Mouse (Mus musculus) midbrain, embryonic 13.5 days (tissue): Measurements from ENCODE around the gene Lingo4. TPM values are rescaled to one million over a fixed set of nuclear protein-coding genes. Genes with fewer than 3 reads are reported as not detected.

Experiments used
- ATAC-seq: fragments of 200-750 bp; cut with Nextera tagmentation; 2 replicates; pipeline ENCODE4 v1.8.0; 2017; ENCODE audit warnings: mild to moderate bottlenecking, moderate TSS enrichment, moderate library complexity
- H3K27ac ChIP-seq: fragments of 300-500 bp; sonication (generic); 2 replicates; pipeline ENCODE4 v1.5.1; 2015; ENCODE audit warnings: inconsistent platforms, mild to moderate bottlenecking, moderate library complexity
- H3K27me3 ChIP-seq: fragments of 300-500 bp; sonication (generic); 2 replicates; pipeline ENCODE4 v1.6.1; 2015; ENCODE audit warnings: mild to moderate bottlenecking, inconsistent platforms
- H3K36me3 ChIP-seq: fragments of 300-500 bp; sonication (generic); 2 replicates; pipeline ENCODE4 v1.6.1; 2015; ENCODE audit warnings: mild to moderate bottlenecking, inconsistent platforms
- H3K4me1 ChIP-seq: fragments of 300-500 bp; sonication (generic); replicated peaks from 2 replicates; pipeline ENCODE4 v1.6.1; 2015; ENCODE audit warnings: inconsistent platforms
- H3K4me2 ChIP-seq: fragments of 300-500 bp; sonication (generic); replicated peaks from 2 replicates; pipeline ENCODE4 v1.6.1; 2015; ENCODE audit warnings: moderate library complexity, mild to moderate bottlenecking, inconsistent platforms
- H3K4me3 ChIP-seq: fragments of 300-500 bp; sonication (generic); replicated peaks from 2 replicates; pipeline ENCODE4 v1.5.1; 2015; ENCODE audit warnings: mild to moderate bottlenecking, inconsistent platforms
- H3K9ac ChIP-seq: fragments of 300-500 bp; sonication (generic); replicated peaks from 2 replicates; pipeline ENCODE4 v1.6.1; 2015; ENCODE audit warnings: mild to moderate bottlenecking, inconsistent platforms
- H3K9me3 ChIP-seq: fragments of 300-500 bp; sonication (generic); 2 replicates; pipeline ENCODE4 v1.6.1; 2016; ENCODE audit warnings: mild to moderate bottlenecking, inconsistent platforms
- WGBS: fragments of 180-500 bp; shearing (Covaris S2); methylation state at CpG from one replicate; pipeline ENCODE4 v1.1.7; 2015; 5-methylcytosine and 5-hydroxymethylcytosine counted together
- polyA plus RNA-seq: library from polyadenylated mRNA; unstranded; fragments of >200 nt; fragmentation: Nextera tagmentation; extraction: Ambion mirVana; gene quantifications from 2 replicates; pipeline ENCODE4 v1.2.1, GENCODE M21; 2015

The Lingo4 gene
- polyA plus RNA-seq, 1 experiment from 2014 or later, result 0.83 TPM

- no peak overlapping the region for H3K4me2 ChIP-seq
- H3K4me3 ChIP-seq, result no peak overlapping the region
- 92% methylated on average over 16 of the region's 16 CpGs for WGBS
- no peak overlapping the region for H3K27ac ChIP-seq
- no peaks in the 10 kb centered on the region for H3K4me1 ChIP-seq
- no peaks in the 10 kb centered on the region for H3K27me3 ChIP-seq
- H3K36me3 ChIP-seq, result no peaks in the 10 kb centered on the region
- no peaks in the 10 kb centered on the region for H3K9me3 ChIP-seq
- no peak for ATAC-seq
- H3K9ac ChIP-seq, result no peak overlapping the region
Observed at GRCm38 (mm10) chr3:94389420-94389819, 8.9 kb upstream of the Lingo4 start.

- no peaks in the 10 kb centered on the region for H3K4me1 ChIP-seq
- no peak overlapping the region for H3K9ac ChIP-seq
- 86% methylated on average over 5 of the region's 5 CpGs for WGBS
- H3K36me3 ChIP-seq, result no peaks in the 10 kb centered on the region
- no peak for ATAC-seq
- no peaks in the 10 kb centered on the region for H3K9me3 ChIP-seq
- H3K27ac ChIP-seq, result no peak overlapping the region
- H3K4me2 ChIP-seq, result no peak overlapping the region
- no peaks in the 10 kb centered on the region for H3K27me3 ChIP-seq
- no peak overlapping the region for H3K4me3 ChIP-seq
Observed at GRCm38 (mm10) chr3:94391001-94391400, 7.3 kb upstream of the Lingo4 start.

- Histone ChIP-seq H3K4me2 (no peak overlapping the region), H3K9me3 (no peaks in the 10 kb centered on the region), H3K27me3 (peaks cover 3% of the 10 kb centered on the region), H3K9ac (no peak overlapping the region), H3K4me1 (no peaks in the 10 kb centered on the region), H3K27ac (no peak overlapping the region), H3K36me3 (no peaks in the 10 kb centered on the region), H3K4me3 (no peak overlapping the region)
- WGBS, result 88% methylated on average over 2 of the region's 2 CpGs
- no peak for ATAC-seq
Observed at GRCm38 (mm10) chr3:94392128-94392527, 6.2 kb upstream of the Lingo4 start.

DNA sequence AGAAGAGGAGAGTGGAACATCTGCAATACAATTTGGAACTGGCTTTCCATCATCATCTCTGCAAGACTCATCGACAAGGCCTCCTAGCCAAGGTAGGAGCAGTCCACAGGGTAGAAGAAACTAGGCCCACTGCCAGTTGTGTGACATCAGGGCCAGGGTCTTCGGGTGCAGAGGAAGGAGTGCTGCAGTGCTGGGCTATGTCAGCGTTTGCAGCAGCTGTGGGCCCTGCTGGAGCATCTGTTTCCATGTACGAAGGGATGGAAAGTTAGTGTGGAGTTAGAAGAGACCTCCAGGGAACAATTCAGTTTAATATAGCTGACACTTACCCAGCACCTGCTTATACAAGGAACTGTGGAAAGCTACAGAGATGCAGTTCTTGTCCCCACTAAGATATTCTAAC is 5.3 kb upstream of the Lingo4 start:
- Histone ChIP-seq H3K36me3 (no peaks in the 10 kb centered on the region), H3K4me2 (no peak overlapping the region), H3K9me3 (no peaks in the 10 kb centered on the region), H3K27ac (no peak overlapping the region), H3K27me3 (peaks cover 11% of the 10 kb centered on the region), H3K4me3 (no peak overlapping the region), H3K9ac (no peak overlapping the region), H3K4me1 (no peaks in the 10 kb centered on the region)
- 79% methylated on average over 4 of the region's 4 CpGs for whole genome bisulfite sequencing
- ATAC-seq, result no peak

- Histone ChIP-seq H3K36me3 (no peaks in the 10 kb centered on the region), H3K4me2 (no peak overlapping the region), H3K27ac (no peak overlapping the region), H3K9ac (no peak overlapping the region), H3K27me3 (peaks cover 18% of the 10 kb centered on the region), H3K4me1 (peaks cover 20% of the 10 kb centered on the region), H3K9me3 (no peaks in the 10 kb centered on the region), H3K4me3 (no peak overlapping the region)
- WGBS, result 83% methylated on average over 1 of the region's 1 CpGs
- ATAC-seq, result no peak
Observed at GRCm38 (mm10) chr3:94396336-94396735, 2.0 kb upstream of the Lingo4 start.

DNA sequence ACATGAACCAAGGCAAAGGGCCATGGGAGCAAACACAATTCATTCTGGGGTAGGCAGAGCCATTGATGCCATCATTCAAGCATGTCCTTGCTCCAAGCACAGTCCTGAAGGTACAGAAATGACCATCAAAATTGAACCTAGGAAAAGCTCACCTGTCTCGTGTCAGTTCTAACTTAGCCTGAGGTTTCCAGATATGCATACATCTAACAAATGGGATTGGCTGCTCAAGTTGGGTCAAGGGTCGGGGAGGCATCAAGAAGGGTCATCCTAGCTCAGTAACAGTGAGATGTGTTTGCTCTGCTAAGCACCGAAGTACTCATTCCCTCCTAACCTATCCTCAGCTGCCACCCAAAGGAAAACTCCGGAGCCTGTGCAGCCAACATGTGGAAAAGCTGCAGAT is 1.5 kb upstream of the Lingo4 start:
- H3K4me2 ChIP-seq, result no peak overlapping the region
- H3K27me3 ChIP-seq, result peaks cover 22% of the 10 kb centered on the region
- 87% methylated on average over 4 of the region's 4 CpGs for WGBS
- no peak overlapping the region for H3K9ac ChIP-seq
- H3K27ac ChIP-seq, result no peak overlapping the region
- ATAC-seq, result no peak
- H3K9me3 ChIP-seq, result no peaks in the 10 kb centered on the region
- no peaks in the 10 kb centered on the region for H3K36me3 ChIP-seq
- H3K4me1 ChIP-seq, result peaks cover 20% of the 10 kb centered on the region
- no peak overlapping the region for H3K4me3 ChIP-seq

GRCm38 (mm10) chr3:94398943-94399481 is 695 bp downstream of the Lingo4 start:
- no peak overlapping the region; the same call in 1 of the 2 replicates for H3K27ac ChIP-seq
- H3K27me3 ChIP-seq, result peaks cover 29% of the 10 kb centered on the region
- peak overlapping the region; percentile 70 for H3K4me2 ChIP-seq
- peak overlapping the region; percentile 70 for H3K9ac ChIP-seq
- H3K4me3 ChIP-seq, result peak overlapping the region; percentile 42
- ATAC-seq, result peak; percentile 78
- H3K9me3 ChIP-seq, result no peaks in the 10 kb centered on the region
- 3% methylated on average over 20 of the region's 20 CpGs for WGBS
- no peaks in the 10 kb centered on the region for H3K36me3 ChIP-seq
- H3K4me1 ChIP-seq, result peaks cover 20% of the 10 kb centered on the region

GRCm38 (mm10) chr3:94399663-94400310 is 1.5 kb downstream of the Lingo4 start:
- Histone ChIP-seq H3K4me2 (peak overlapping the region; percentile 70), H3K4me1 (peaks cover 28% of the 10 kb centered on the region), H3K9me3 (no peaks in the 10 kb centered on the region), H3K27me3 (peaks cover 29% of the 10 kb centered on the region), H3K36me3 (no peaks in the 10 kb centered on the region), H3K4me3 (peak overlapping the region; percentile 42; the same call in 1 of the 2 replicates), H3K27ac (no peak overlapping the region), H3K9ac (peak overlapping the region; percentile 70)
- WGBS, result 15% methylated on average over 5 of the region's 5 CpGs
- peak; percentile 44; the same call in 1 of the 2 replicates for ATAC-seq

- H3K9ac ChIP-seq, result no peak overlapping the region
- no peaks in the 10 kb centered on the region for H3K36me3 ChIP-seq
- H3K27ac ChIP-seq, result no peak overlapping the region
- H3K9me3 ChIP-seq, result no peaks in the 10 kb centered on the region
- no peak overlapping the region for H3K4me3 ChIP-seq
- WGBS, result 79% methylated on average over 8 of the region's 8 CpGs
- H3K4me2 ChIP-seq, result no peak overlapping the region
- no peak for ATAC-seq
- H3K27me3 ChIP-seq, result peaks cover 23% of the 10 kb centered on the region
- peaks cover 30% of the 10 kb centered on the region for H3K4me1 ChIP-seq
Observed at GRCm38 (mm10) chr3:94402451-94402850, 4.1 kb downstream of the Lingo4 start.

DNA sequence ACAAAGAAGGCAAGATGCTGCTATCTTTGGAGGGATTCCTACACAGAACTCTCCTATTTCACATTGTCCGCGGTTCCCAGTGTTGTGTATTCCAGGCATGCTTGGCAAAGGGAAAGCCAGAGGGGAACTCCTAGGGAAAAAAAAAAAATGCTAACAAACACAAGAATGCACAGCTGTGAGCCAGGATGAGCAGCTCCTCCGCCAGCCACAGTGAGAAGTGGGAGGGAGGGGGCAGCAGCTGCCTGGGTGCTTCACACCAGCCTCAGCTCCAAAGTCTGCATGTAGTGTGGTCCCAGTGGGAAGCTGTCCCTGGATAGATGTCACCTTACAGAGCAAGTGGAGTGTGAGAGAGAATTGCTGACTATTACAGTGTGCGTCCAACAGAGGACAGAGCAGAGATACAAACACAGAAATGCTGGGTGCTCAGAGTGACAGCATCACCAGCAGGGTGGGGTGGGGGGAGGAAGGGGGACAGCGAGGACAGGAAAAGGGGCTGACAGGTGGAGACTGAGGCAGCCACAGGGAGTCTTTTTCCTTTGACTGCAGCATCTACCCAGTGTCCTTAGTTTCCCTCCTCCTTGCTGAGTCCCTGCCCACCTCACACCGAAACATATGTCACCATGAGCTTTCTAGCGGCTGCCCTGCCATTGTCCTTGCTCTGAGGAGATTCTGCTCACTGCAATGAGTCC is 6.2 kb downstream of the Lingo4 start:
- Histone ChIP-seq H3K27me3 (peaks cover 14% of the 10 kb centered on the region), H3K27ac (no peak overlapping the region), H3K4me3 (no peak overlapping the region), H3K4me2 (no peak overlapping the region), H3K9ac (peak overlapping the region; percentile 4; the same call in 1 of the 2 replicates), H3K36me3 (no peaks in the 10 kb centered on the region), H3K4me1 (peaks cover 21% of the 10 kb centered on the region), H3K9me3 (no peaks in the 10 kb centered on the region)
- ATAC-seq, result peak; percentile 41; the same call in 1 of the 2 replicates
- 23% methylated on average over 7 of the region's 7 CpGs for WGBS

GRCm38 (mm10) chr3:94405561-94405960 is 7.2 kb downstream of the Lingo4 start:
- H3K36me3 ChIP-seq, result no peaks in the 10 kb centered on the region
- H3K27ac ChIP-seq, result no peak overlapping the region
- 81% methylated on average over 4 of the region's 4 CpGs for WGBS
- ATAC-seq, result no peak
- H3K27me3 ChIP-seq, result peaks cover 14% of the 10 kb centered on the region
- no peaks in the 10 kb centered on the region for H3K9me3 ChIP-seq
- H3K4me2 ChIP-seq, result no peak overlapping the region
- no peak overlapping the region for H3K4me3 ChIP-seq
- no peak overlapping the region for H3K9ac ChIP-seq
- H3K4me1 ChIP-seq, result peaks cover 10% of the 10 kb centered on the region; the same call in 1 of the 2 replicates

DNA sequence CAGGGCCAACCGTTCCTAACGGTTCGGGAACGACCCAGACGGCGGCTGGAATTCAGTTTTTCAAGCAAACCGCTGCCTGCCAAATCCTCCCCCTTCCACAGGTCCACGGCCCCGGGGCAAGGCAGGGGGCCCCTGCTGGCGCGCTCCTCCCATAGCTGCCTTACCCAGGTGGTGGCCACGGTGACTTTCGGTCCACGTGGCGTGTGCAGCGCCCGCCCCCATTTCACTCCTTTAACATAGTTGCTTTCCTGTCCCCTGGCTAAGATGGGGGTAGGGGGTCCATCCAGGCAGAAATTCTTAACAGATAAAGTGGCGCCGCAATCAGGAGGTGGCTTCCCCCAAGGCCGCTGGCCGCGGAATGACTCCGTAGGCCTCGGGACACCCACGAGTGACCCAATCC is 14.2 kb downstream of the Lingo4 start:
- Histone ChIP-seq H3K9ac (peak overlapping the region; percentile 77), H3K27ac (peak overlapping the region; percentile 81), H3K36me3 (no peaks in the 10 kb centered on the region), H3K27me3 (no peaks in the 10 kb centered on the region), H3K4me1 (peaks cover 18% of the 10 kb centered on the region), H3K4me3 (peak overlapping the region; percentile 62), H3K9me3 (no peaks in the 10 kb centered on the region), H3K4me2 (peak overlapping the region; percentile 77)
- ATAC-seq, result peak; percentile 71; the same call in 1 of the 2 replicates
- 7% methylated on average over 25 of the region's 25 CpGs for WGBS
